Mouse (Mus musculus): ENCODE measurements around the gene Rgs6. TPM values are rescaled to one million over a fixed set of nuclear protein-coding genes. Genes with fewer than 3 reads are reported as not detected.

Gene Rgs6
- polyA plus RNA-seq, 1 experiment from 2014 or later: 14.3 TPM

- H3K4me3 ChIP-seq (ENCODE audit: low read depth, low read length): no peak overlapping the region
- H3K9me3 ChIP-seq (replicated peaks; ENCODE audit: control insufficient read depth, low read length): no peaks in the 10 kb centered on the region
- H3K27me3 ChIP-seq (ENCODE audit: control insufficient read depth, insufficient read depth, low read length): no peaks in the 10 kb centered on the region
- ATAC-seq (replicated peaks; ENCODE audit: insufficient number of reproducible peaks, low FRiP score, low TSS enrichment): no peak
- H3K27ac ChIP-seq (ENCODE audit: low read depth, low read length): peak overlapping the region; percentile 55; the same call in 1 of the 2 replicates
- H3K9ac ChIP-seq (ENCODE audit: low read depth, low read length): no peak overlapping the region
- H3K4me1 ChIP-seq (ENCODE audit: control insufficient read depth, insufficient read depth, low read length): peaks cover 12% of the 10 kb centered on the region
- H3K36me3 ChIP-seq (ENCODE audit: control insufficient read depth, insufficient read depth, low read length): no peaks in the 10 kb centered on the region
- no peak overlapping the region for H3K4me2 ChIP-seq
- WGBS (ENCODE audit: insufficient replicate concordance): 42% methylated on average over 2 of the region's 2 CpGs
Observed at GRCm38 (mm10) chr12:82920146-82920545, 332.1 kb downstream of the Rgs6 start.

- H3K27ac ChIP-seq (ENCODE audit: low read depth, low read length): no peak overlapping the region
- H3K9me3 ChIP-seq (replicated peaks; ENCODE audit: control insufficient read depth, low read length): no peaks in the 10 kb centered on the region
- H3K4me2 ChIP-seq: no peak overlapping the region
- no peaks in the 10 kb centered on the region for H3K27me3 ChIP-seq (ENCODE audit: control insufficient read depth, insufficient read depth, low read length)
- no peaks in the 10 kb centered on the region for H3K36me3 ChIP-seq (ENCODE audit: control insufficient read depth, insufficient read depth, low read length)
- no peak overlapping the region for H3K4me3 ChIP-seq (ENCODE audit: low read depth, low read length)
- no peak for ATAC-seq (replicated peaks; ENCODE audit: insufficient number of reproducible peaks, low FRiP score, low TSS enrichment)
- WGBS (ENCODE audit: insufficient replicate concordance): 91% methylated on average over 20 of the region's 20 CpGs
- H3K9ac ChIP-seq (ENCODE audit: low read depth, low read length): no peak overlapping the region
- H3K4me1 ChIP-seq (ENCODE audit: control insufficient read depth, insufficient read depth, low read length): peaks cover 12% of the 10 kb centered on the region
Observed at GRCm38 (mm10) chr12:82921287-82922015, 333.4 kb downstream of the Rgs6 start.

GRCm38 (mm10) chr12:82922856-82923506 lies 334.9 kb downstream of the Rgs6 start:
- Histone ChIP-seq H3K4me3 (ENCODE audit: low read depth, low read length) (no peak overlapping the region), H3K9me3 (replicated peaks; ENCODE audit: control insufficient read depth, low read length) (no peaks in the 10 kb centered on the region), H3K4me2 (no peak overlapping the region), H3K27ac (ENCODE audit: low read depth, low read length) (no peak overlapping the region), H3K9ac (ENCODE audit: low read depth, low read length) (no peak overlapping the region), H3K27me3 (ENCODE audit: control insufficient read depth, insufficient read depth, low read length) (no peaks in the 10 kb centered on the region), H3K36me3 (ENCODE audit: control insufficient read depth, insufficient read depth, low read length) (no peaks in the 10 kb centered on the region), H3K4me1 (ENCODE audit: control insufficient read depth, insufficient read depth, low read length) (peaks cover 12% of the 10 kb centered on the region)
- no peak for ATAC-seq (replicated peaks; ENCODE audit: insufficient number of reproducible peaks, low FRiP score, low TSS enrichment)
- WGBS (ENCODE audit: insufficient replicate concordance): 87% methylated on average over 4 of the region's 4 CpGs

GRCm38 (mm10) chr12:82932706-82933461 lies 344.8 kb downstream of the Rgs6 start:
- Histone ChIP-seq H3K27ac (ENCODE audit: low read depth, low read length) (no peak overlapping the region), H3K9me3 (replicated peaks; ENCODE audit: control insufficient read depth, low read length) (no peaks in the 10 kb centered on the region), H3K4me2 (no peak overlapping the region), H3K4me1 (ENCODE audit: control insufficient read depth, insufficient read depth, low read length) (peaks cover 11% of the 10 kb centered on the region), H3K36me3 (ENCODE audit: control insufficient read depth, insufficient read depth, low read length) (no peaks in the 10 kb centered on the region), H3K9ac (ENCODE audit: low read depth, low read length) (no peak overlapping the region), H3K27me3 (ENCODE audit: control insufficient read depth, insufficient read depth, low read length) (no peaks in the 10 kb centered on the region), H3K4me3 (ENCODE audit: low read depth, low read length) (no peak overlapping the region)
- ATAC-seq (replicated peaks; ENCODE audit: insufficient number of reproducible peaks, low FRiP score, low TSS enrichment): no peak
- 63% methylated on average over 14 of the region's 14 CpGs for WGBS (ENCODE audit: insufficient replicate concordance)

- H3K36me3 ChIP-seq (ENCODE audit: control insufficient read depth, insufficient read depth, low read length): no peaks in the 10 kb centered on the region
- H3K27ac ChIP-seq (ENCODE audit: low read depth, low read length): peak overlapping the region; percentile 79
- H3K4me2 ChIP-seq: no peak overlapping the region
- 69% methylated on average over 6 of the region's 6 CpGs for WGBS (ENCODE audit: insufficient replicate concordance)
- no peak overlapping the region for H3K9ac ChIP-seq (ENCODE audit: low read depth, low read length)
- peaks cover 11% of the 10 kb centered on the region for H3K4me1 ChIP-seq (ENCODE audit: control insufficient read depth, insufficient read depth, low read length)
- ATAC-seq (replicated peaks; ENCODE audit: insufficient number of reproducible peaks, low FRiP score, low TSS enrichment): no peak; the same call in 1 of the 2 replicates
- no peak overlapping the region for H3K4me3 ChIP-seq (ENCODE audit: low read depth, low read length)
- H3K27me3 ChIP-seq (ENCODE audit: control insufficient read depth, insufficient read depth, low read length): no peaks in the 10 kb centered on the region
- no peaks in the 10 kb centered on the region for H3K9me3 ChIP-seq (replicated peaks; ENCODE audit: control insufficient read depth, low read length)
Observed at GRCm38 (mm10) chr12:82935121-82935762, 347.1 kb downstream of the Rgs6 start.

GRCm38 (mm10) chr12:82935767-82936166 lies 347.7 kb downstream of the Rgs6 start:
- Histone ChIP-seq H3K36me3 (ENCODE audit: control insufficient read depth, insufficient read depth, low read length) (no peaks in the 10 kb centered on the region), H3K4me2 (no peak overlapping the region), H3K9ac (ENCODE audit: low read depth, low read length) (no peak overlapping the region), H3K4me1 (ENCODE audit: control insufficient read depth, insufficient read depth, low read length) (peaks cover 11% of the 10 kb centered on the region), H3K27me3 (ENCODE audit: control insufficient read depth, insufficient read depth, low read length) (no peaks in the 10 kb centered on the region), H3K9me3 (replicated peaks; ENCODE audit: control insufficient read depth, low read length) (no peaks in the 10 kb centered on the region), H3K4me3 (ENCODE audit: low read depth, low read length) (no peak overlapping the region), H3K27ac (ENCODE audit: low read depth, low read length) (peak overlapping the region; percentile 51; the same call in 1 of the 2 replicates)
- no peak for ATAC-seq (replicated peaks; ENCODE audit: insufficient number of reproducible peaks, low FRiP score, low TSS enrichment)
- WGBS (ENCODE audit: insufficient replicate concordance): 68% methylated on average over 1 of the region's 1 CpGs

GRCm38 (mm10) chr12:82940461-82940860 lies 352.4 kb downstream of the Rgs6 start:
- no peaks in the 10 kb centered on the region for H3K36me3 ChIP-seq (ENCODE audit: control insufficient read depth, insufficient read depth, low read length)
- peaks cover 5% of the 10 kb centered on the region for H3K4me1 ChIP-seq (ENCODE audit: control insufficient read depth, insufficient read depth, low read length)
- H3K4me2 ChIP-seq: no peak overlapping the region
- no peak overlapping the region for H3K9ac ChIP-seq (ENCODE audit: low read depth, low read length)
- no peak overlapping the region for H3K4me3 ChIP-seq (ENCODE audit: low read depth, low read length)
- no peak overlapping the region for H3K27ac ChIP-seq (ENCODE audit: low read depth, low read length)
- WGBS (ENCODE audit: insufficient replicate concordance): 70% methylated on average over 4 of the region's 4 CpGs
- no peaks in the 10 kb centered on the region for H3K27me3 ChIP-seq (ENCODE audit: control insufficient read depth, insufficient read depth, low read length)
- no peak for ATAC-seq (replicated peaks; ENCODE audit: insufficient number of reproducible peaks, low FRiP score, low TSS enrichment)
- H3K9me3 ChIP-seq (replicated peaks; ENCODE audit: control insufficient read depth, low read length): no peaks in the 10 kb centered on the region

GRCm38 (mm10) chr12:82946507-82946906 lies 358.4 kb downstream of the Rgs6 start:
- Histone ChIP-seq H3K4me2 (no peak overlapping the region; the same call in 1 of the 2 replicates), H3K9me3 (replicated peaks; ENCODE audit: control insufficient read depth, low read length) (no peaks in the 10 kb centered on the region), H3K9ac (ENCODE audit: low read depth, low read length) (no peak overlapping the region), H3K36me3 (ENCODE audit: control insufficient read depth, insufficient read depth, low read length) (no peaks in the 10 kb centered on the region), H3K27ac (ENCODE audit: low read depth, low read length) (no peak overlapping the region), H3K4me1 (ENCODE audit: control insufficient read depth, insufficient read depth, low read length) (peaks cover 3% of the 10 kb centered on the region; the same call in 1 of the 2 replicates), H3K4me3 (ENCODE audit: low read depth, low read length) (no peak overlapping the region), H3K27me3 (ENCODE audit: control insufficient read depth, insufficient read depth, low read length) (no peaks in the 10 kb centered on the region)
- 15% methylated on average over 5 of the region's 5 CpGs for WGBS (ENCODE audit: insufficient replicate concordance)
- ATAC-seq (replicated peaks; ENCODE audit: insufficient number of reproducible peaks, low FRiP score, low TSS enrichment): no peak
